Mouse (Mus musculus): ENCODE results near the gene Kif11. TPM values are rescaled to one million over a fixed set of nuclear protein-coding genes. Genes with fewer than 3 reads are reported as not detected.

Gene Kif11
- total and polyA plus RNA-seq, 2 experiments, result 0.11 to 0.55 TPM

GRCm38 (mm10) chr19:37468841-37469566 lies 92.8 kb downstream of the Kif11 start:
- Histone ChIP-seq H3K4me1 (ENCODE audit: control insufficient read depth, insufficient read depth, low read length) (no peaks in the 10 kb centered on the region; the same call in 1 of the 2 replicates), H3K4me3 (ENCODE audit: insufficient read depth, low read depth, low read length) (no peak overlapping the region), H3K27me3 (ENCODE audit: control insufficient read depth, insufficient read depth, low read length) (no peaks in the 10 kb centered on the region), H3K27ac (replicated peaks; ENCODE audit: insufficient read depth, low read depth, low read length) (no peak overlapping the region), H3K9ac (ENCODE audit: low read depth, low read length) (no peak overlapping the region), H3K79me2 (ENCODE audit: control insufficient read depth, insufficient read depth, low read length) (no peaks in the 10 kb centered on the region), H3K36me3 (ENCODE audit: control insufficient read depth, insufficient read depth, low read length) (no peaks in the 10 kb centered on the region)
- WGBS, result 93% methylated on average over 6 of the region's 6 CpGs
- no peak for DNase-seq (ENCODE audit: extremely low read depth, low read depth, low spot score)
- TF ChIP-seq POLR2A (IDR thresholded peaks at IDR 0.05; ENCODE audit: extremely low read depth, insufficient read depth, low read length), result no peak
- TF ChIP-seq CTCF (IDR thresholded peaks at IDR 0.05; ENCODE audit: low read depth, low read length), result no peak

Other genes with a start within 250 kb of the Kif11 start
- gene March5, start 168.9 kb upstream of the Kif11 start, total RNA-seq (2014; rRNA removed), result 84.0 and 93.1 TPM in 2 replicates
- 33.8 and 38.5 TPM in 2 replicates for gene March5, start 168.9 kb upstream of the Kif11 start, polyA plus RNA-seq (2012; rRNA removed)
- 6.4 and 8.9 TPM in 2 replicates for gene Cpeb3, start 167.8 kb upstream of the Kif11 start, total RNA-seq (2014; rRNA removed)
- gene Cpeb3, start 167.8 kb upstream of the Kif11 start, polyA plus RNA-seq (2012; rRNA removed), result 4.3 TPM in 2 replicates
- gene Ide, start 38.6 kb upstream of the Kif11 start, total RNA-seq (2014; rRNA removed), result 35.3 and 39.9 TPM in 2 replicates
- gene Ide, start 38.6 kb upstream of the Kif11 start, polyA plus RNA-seq (2012; rRNA removed), result 18.4 and 21.8 TPM in 2 replicates
- gene Hhex, start 58.4 kb downstream of the Kif11 start, total RNA-seq (2014; rRNA removed), result 15.9 and 28.4 TPM in 2 replicates
- gene Hhex, start 58.4 kb downstream of the Kif11 start, polyA plus RNA-seq (2012; rRNA removed), result 73.0 and 107 TPM in 2 replicates
- 18.0 and 21.8 TPM in 2 replicates for gene Exoc6, start 174.0 kb downstream of the Kif11 start, total RNA-seq (2014; rRNA removed)
- gene Exoc6, start 174.0 kb downstream of the Kif11 start, polyA plus RNA-seq (2012; rRNA removed), result 6.4 and 6.7 TPM in 2 replicates

All from liver, adult 2 months (tissue).